Mouse (Mus musculus) heart, adult 2 months (tissue): ENCODE measurements around the gene Fbxo9. TPM values are rescaled to one million over a fixed set of nuclear protein-coding genes. Genes with fewer than 3 reads are reported as not detected.

Experiments
- DNase-seq, 2 experiments: peaks; one replicate each; pipeline ENCODE4 v3.0.0; 2021
- H3K27ac ChIP-seq: fragments of 200-600 bp; 2 replicates; pipeline ENCODE4 v1.8.1; 2022
- H3K27me3 ChIP-seq: fragments of 200-500 bp; 2 replicates; pipeline ENCODE4 v1.6.1; 2012; ENCODE audit warnings: mild to moderate bottlenecking, low read length, inconsistent platforms, mixed read lengths; ENCODE audit not compliant: control insufficient read depth, insufficient read depth
- H3K36me3 ChIP-seq: fragments of 200-500 bp; 2 replicates; pipeline ENCODE4 v1.6.1; 2012; ENCODE audit warnings: low read length, inconsistent platforms; ENCODE audit not compliant: control insufficient read depth, insufficient read depth
- H3K4me1 ChIP-seq: fragments of 200-500 bp; 2 replicates; pipeline ENCODE4 v1.6.1; 2011; ENCODE audit warnings: low read length; ENCODE audit not compliant: control insufficient read depth, insufficient read depth
- H3K4me3 ChIP-seq: fragments of 200-600 bp; 2 replicates; pipeline ENCODE4 v1.8.1; 2022
- H3K79me2 ChIP-seq: fragments of 200-500 bp; replicated peaks from 2 replicates; pipeline ENCODE4 v1.6.1; 2012; ENCODE audit warnings: mild to moderate bottlenecking, inconsistent platforms, low read length, moderate library complexity, mixed read lengths; ENCODE audit not compliant: control insufficient read depth, insufficient read depth
- H3K9ac ChIP-seq: fragments of 200-500 bp; 2 replicates; pipeline ENCODE4 v1.6.1; 2012; ENCODE audit warnings: low read depth, mild to moderate bottlenecking, control low read depth, inconsistent platforms, low read length, mixed read lengths
- CTCF ChIP-seq: fragments of 200-600 bp; IDR thresholded peaks from 2 replicates; pipeline ENCODE4 v1.8.1; 2022; ENCODE audit warnings: antibody characterized with exemption, mild to moderate bottlenecking, moderate library complexity
- EP300 ChIP-seq: fragments of 200-500 bp; IDR thresholded peaks from 2 replicates; pipeline ENCODE4 v1.6.1; 2011; ENCODE audit warnings: low read depth, low read length, control low read depth; ENCODE audit not compliant: insufficient read depth
- POLR2A ChIP-seq: fragments of 200-500 bp; IDR thresholded peaks from 2 replicates; pipeline ENCODE4 v1.6.1; 2011; ENCODE audit warnings: mild to moderate bottlenecking, low read depth, low read length, control low read depth; ENCODE audit not compliant: insufficient read depth
- WGBS: fragments of 180-500 bp; shearing (Covaris S2); methylation state at CpG from one replicate; pipeline ENCODE4 v1.1.7; 2018; 5-methylcytosine and 5-hydroxymethylcytosine counted together
- intact Hi-C: fragments of 180-260 bp; cut with DNase I; formaldehyde crosslinking; loops from one replicate; pipeline ENCODE4 v1.15.1; 2025
- polyA plus RNA-seq: library from polyadenylated mRNA; depleted of rRNA; stranded (reverse); fragments of >200 nt; gene quantifications from 2 replicates; pipeline ENCODE4 v1.2.3, GENCODE M21; 2012
- total RNA-seq, 2 experiments: library from RNA; stranded (reverse); gene quantifications; 2 replicates each; pipeline ENCODE4 v1.2.3; 2021

Fbxo9 gene
- total and polyA plus RNA-seq, 3 experiments, result 34.4 to 69.5 (median 40.6) TPM

DNA sequence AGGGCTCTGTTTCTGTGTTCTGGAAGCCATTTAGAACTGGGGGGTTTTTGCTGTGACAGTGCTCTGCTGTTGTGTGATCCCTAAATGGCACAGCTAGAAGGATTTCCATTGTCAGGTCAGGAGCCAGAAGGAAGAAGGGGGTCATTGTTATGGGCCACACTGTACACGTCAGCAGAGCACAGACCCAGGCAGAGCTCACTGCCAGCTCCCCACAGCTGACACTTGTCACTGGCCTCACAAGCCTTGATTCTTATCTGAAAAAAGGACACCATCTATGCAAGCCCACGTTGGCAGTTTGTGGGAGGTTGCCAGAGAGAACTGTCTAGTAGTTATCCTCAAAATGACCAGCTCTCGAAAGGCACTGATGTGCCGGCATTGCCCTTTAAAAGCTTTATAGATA lies 37.2 kb upstream of the Fbxo9 start:
- Histone ChIP-seq H3K36me3 (peaks cover 1% of the 10 kb centered on the region), H3K27ac (no peak overlapping the region; the same call in 1 of the 2 replicates)
- intact Hi-C loops, result no loop called here

DNA sequence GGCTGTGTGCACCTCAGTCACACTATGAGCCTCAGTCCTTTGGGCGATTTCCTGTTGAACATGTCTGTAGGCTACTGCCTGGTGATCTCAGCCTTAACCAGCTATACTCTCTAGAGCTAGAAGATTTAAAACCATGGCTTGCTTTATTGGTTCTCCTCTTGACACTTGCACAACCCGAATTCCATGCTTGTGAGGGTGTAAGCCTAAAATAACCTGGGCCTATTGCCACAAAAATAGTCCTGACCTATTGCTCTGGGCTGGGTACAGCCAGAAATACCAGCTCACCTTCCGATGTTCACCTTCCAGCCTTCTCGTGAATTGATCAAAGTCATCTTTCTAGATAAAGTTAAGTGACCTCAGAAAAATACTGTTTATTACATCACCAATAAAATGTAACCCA lies 30.6 kb upstream of the Fbxo9 start:
- no peak overlapping the region for H3K4me3 ChIP-seq
- H3K27ac ChIP-seq, result peak overlapping the region; percentile 87
- intact Hi-C loops, result loop anchor here (2.0 kb wide), 1 partner anchor 25 kb away; no protein-coding TSS in a partner anchor
- H3K36me3 ChIP-seq, result peaks cover 20% of the 10 kb centered on the region
- peaks cover 9% of the 10 kb centered on the region for H3K4me1 ChIP-seq
- H3K9ac ChIP-seq, result peak overlapping the region; percentile 55; the same call in 1 of the 2 replicates
- no peaks in the 10 kb centered on the region for H3K27me3 ChIP-seq
- WGBS, result 62% methylated on average over 4 of the region's 4 CpGs
- no peak for TF ChIP-seq CTCF
- no peak for TF ChIP-seq EP300
- no peak for TF ChIP-seq POLR2A
- H3K79me2 ChIP-seq, result no peaks in the 10 kb centered on the region
- DNase-seq, result peak in 1 of 2 experiments; percentile 57

More for the DNA sequence above, 37.2 kb upstream of the Fbxo9 start:
- Histone ChIP-seq H3K4me3 (no peak overlapping the region), H3K4me1 (peaks cover 4% of the 10 kb centered on the region), H3K79me2 (no peaks in the 10 kb centered on the region), H3K27me3 (no peaks in the 10 kb centered on the region), H3K9ac (no peak overlapping the region)
- WGBS, result 59% methylated on average over 4 of the region's 4 CpGs
- DNase-seq, result no peak
- TF ChIP-seq POLR2A (no peak), CTCF (no peak), EP300 (no peak)

GRCm38 (mm10) chr9:78138044-78138676 lies 29.3 kb upstream of the Fbxo9 start:
- DNase-seq, result peak; percentile 53 to 59
- peaks cover 25% of the 10 kb centered on the region for H3K36me3 ChIP-seq
- 70% methylated on average over 9 of the region's 9 CpGs for WGBS
- H3K27me3 ChIP-seq, result no peaks in the 10 kb centered on the region
- intact Hi-C loops, result loop anchor here (2.0 kb wide), 1 partner anchor 23 kb away; no protein-coding TSS in a partner anchor
- peak overlapping the region; percentile 87 for H3K27ac ChIP-seq
- no peak overlapping the region for H3K9ac ChIP-seq
- peaks cover 12% of the 10 kb centered on the region for H3K4me1 ChIP-seq
- TF ChIP-seq POLR2A (no peak), CTCF (no peak), EP300 (peak; percentile 54; the same call in 1 of the 2 replicates)
- H3K79me2 ChIP-seq, result no peaks in the 10 kb centered on the region
- H3K4me3 ChIP-seq, result no peak overlapping the region

GRCm38 (mm10) chr9:78135658-78136057 lies 26.8 kb upstream of the Fbxo9 start:
- no peak overlapping the region for H3K27ac ChIP-seq
- no peaks in the 10 kb centered on the region for H3K27me3 ChIP-seq
- TF ChIP-seq POLR2A, result no peak
- TF ChIP-seq EP300, result no peak
- no peak for TF ChIP-seq CTCF
- DNase-seq, result no peak
- peaks cover 30% of the 10 kb centered on the region for H3K36me3 ChIP-seq
- peaks cover 12% of the 10 kb centered on the region for H3K4me1 ChIP-seq
- no peak overlapping the region for H3K9ac ChIP-seq
- intact Hi-C loops, result no loop called here
- WGBS, result 88% methylated on average over 7 of the region's 7 CpGs
- H3K4me3 ChIP-seq, result no peak overlapping the region
- H3K79me2 ChIP-seq, result no peaks in the 10 kb centered on the region

DNA sequence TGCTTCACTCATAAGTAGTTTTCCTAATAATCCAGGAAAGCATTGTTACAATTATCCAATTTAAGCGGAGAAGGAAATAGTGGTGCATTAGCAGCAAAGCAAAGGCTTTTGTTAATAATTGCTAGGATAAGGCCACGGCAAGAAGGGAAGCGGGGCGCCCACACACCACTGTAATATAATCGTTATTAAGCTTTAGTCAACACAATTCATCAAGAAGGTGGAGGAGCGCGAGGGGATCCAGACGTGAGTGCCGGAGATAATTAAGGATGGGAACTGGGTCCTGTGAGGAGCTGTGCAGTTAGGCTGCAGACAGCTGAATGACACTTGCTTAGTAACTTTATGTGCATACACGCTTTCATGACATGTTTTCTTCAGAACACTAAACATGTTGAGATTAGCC lies 17.8 kb upstream of the Fbxo9 start:
- Histone ChIP-seq H3K4me3 (no peak overlapping the region), H3K27ac (no peak overlapping the region), H3K9ac (no peak overlapping the region), H3K79me2 (peaks cover 5% of the 10 kb centered on the region), H3K27me3 (no peaks in the 10 kb centered on the region), H3K36me3 (peaks cover 8% of the 10 kb centered on the region; the same call in 1 of the 2 replicates), H3K4me1 (peaks cover 9% of the 10 kb centered on the region)
- DNase-seq, result no peak
- intact Hi-C loops, result no loop called here
- WGBS, result 83% methylated on average over 10 of the region's 10 CpGs
- TF ChIP-seq POLR2A (no peak), CTCF (no peak), EP300 (no peak)

- peaks cover 5% of the 10 kb centered on the region for H3K79me2 ChIP-seq
- no peaks in the 10 kb centered on the region for H3K27me3 ChIP-seq
- peaks cover 10% of the 10 kb centered on the region; the same call in 1 of the 2 replicates for H3K36me3 ChIP-seq
- WGBS, result 73% methylated on average over 6 of the region's 6 CpGs
- no peak overlapping the region for H3K4me3 ChIP-seq
- peaks cover 14% of the 10 kb centered on the region for H3K4me1 ChIP-seq
- DNase-seq, result no peak
- no peak overlapping the region for H3K9ac ChIP-seq
- TF ChIP-seq CTCF (no peak), POLR2A (no peak), EP300 (no peak)
- intact Hi-C loops, result no loop called here
- no peak overlapping the region for H3K27ac ChIP-seq
These were observed 17.1 kb upstream of the Fbxo9 start for GRCm38 (mm10) chr9:78126007-78126406.
